Mouse (Mus musculus) ES-E14 (cell line): ENCODE results near the gene Ces3a. TPM values are rescaled to one million over a fixed set of nuclear protein-coding genes. Genes with fewer than 3 reads are reported as not detected.

Experiments
- DNase-seq: peaks from one replicate; pipeline ENCODE4 v3.0.0-alpha.2; 2013; ENCODE audit warnings: low read depth, low spot score
- H3K27ac ChIP-seq: 2 replicates; pipeline ENCODE4 v1.5.1; 2012; ENCODE audit warnings: low read depth, mild to moderate bottlenecking, low read length, moderate library complexity, mixed read lengths; ENCODE audit not compliant: poor library complexity, insufficient read depth, severe bottlenecking
- H3K36me3 ChIP-seq: 2 replicates; pipeline ENCODE4 v1.6.1; 2012; ENCODE audit warnings: mild to moderate bottlenecking, low read length, moderate library complexity, mixed read lengths; ENCODE audit not compliant: control insufficient read depth, poor library complexity, insufficient read depth, severe bottlenecking
- H3K4me1 ChIP-seq, 2 experiments: fragments of 150-350 bp in 1 of 2; sonication (generic) in 1 of 2; 2 replicates each; pipeline ENCODE4 v1.6.1; 2012; ENCODE audit warnings: low read length in 2 of 2, mild to moderate bottlenecking in 1 of 2, mixed read lengths in 1 of 2; ENCODE audit not compliant: control insufficient read depth in 2 of 2, insufficient read depth in 2 of 2, poor library complexity in 1 of 2
- H3K4me3 ChIP-seq, 2 experiments: fragments of 150-350 bp in 1 of 2; sonication (generic) in 1 of 2; 2 replicates each; pipeline ENCODE4 v1.5.1; 2012; ENCODE audit warnings: low read length in 2 of 2, low read depth in 1 of 2, mild to moderate bottlenecking in 1 of 2, mixed read lengths in 1 of 2; ENCODE audit not compliant: insufficient read depth in 1 of 2, poor library complexity in 1 of 2, severe bottlenecking in 1 of 2
- H3K9ac ChIP-seq: 2 replicates; pipeline ENCODE4 v1.6.1; 2012; ENCODE audit warnings: low read depth, mild to moderate bottlenecking, low read length, mixed read lengths; ENCODE audit not compliant: poor library complexity, insufficient read depth, severe bottlenecking
- H3K9me3 ChIP-seq: fragments of 150-350 bp; sonication (generic); 2 replicates; pipeline ENCODE4 v1.6.1; 2012; ENCODE audit warnings: low read depth, mild to moderate bottlenecking, low read length; ENCODE audit not compliant: control insufficient read depth, insufficient read depth
- CHD2 ChIP-seq: IDR thresholded peaks from 2 replicates; pipeline ENCODE4 v1.6.1; 2014; ENCODE audit warnings: mild to moderate bottlenecking, low read depth, low read length, inconsistent platforms
- HCFC1 ChIP-seq: IDR thresholded peaks from 2 replicates; pipeline ENCODE4 v1.6.1; 2012; ENCODE audit warnings: low read length, inconsistent platforms, borderline replicate concordance; ENCODE audit not compliant: insufficient read depth
- MAFK ChIP-seq: IDR thresholded peaks from 2 replicates; pipeline ENCODE4 v1.6.1; 2014; ENCODE audit warnings: mild to moderate bottlenecking, low read depth, low read length, inconsistent platforms; ENCODE audit not compliant: insufficient read depth
- ZC3H11A ChIP-seq: IDR thresholded peaks from 2 replicates; pipeline ENCODE4 v1.6.1; 2012; ENCODE audit warnings: low read depth, mild to moderate bottlenecking, inconsistent platforms, low read length, borderline replicate concordance
- ZNF384 ChIP-seq: IDR thresholded peaks from 2 replicates; pipeline ENCODE4 v1.6.1; 2012; ENCODE audit warnings: low read depth, low read length, inconsistent platforms
- in situ Hi-C, 2 experiments: fragments of 600-800 bp; cut with MboI; formaldehyde crosslinking; loops; one replicate each; pipeline ENCODE4 v1.15.1; 2025; ENCODE audit warnings: low sequenced_read_pairs in 2 of 2, inconsistent platforms in 1 of 2; ENCODE audit not compliant: unreplicated experiment in 2 of 2
- total RNA-seq: library from RNA; depleted of rRNA; stranded (reverse); fragments of 300-350 nt; gene quantifications from 2 replicates; pipeline ENCODE4 v1.2.3, GENCODE M21; 2012; rRNA removed

Ces3a gene
- total RNA-seq, 1 experiment: not detected

DNA sequence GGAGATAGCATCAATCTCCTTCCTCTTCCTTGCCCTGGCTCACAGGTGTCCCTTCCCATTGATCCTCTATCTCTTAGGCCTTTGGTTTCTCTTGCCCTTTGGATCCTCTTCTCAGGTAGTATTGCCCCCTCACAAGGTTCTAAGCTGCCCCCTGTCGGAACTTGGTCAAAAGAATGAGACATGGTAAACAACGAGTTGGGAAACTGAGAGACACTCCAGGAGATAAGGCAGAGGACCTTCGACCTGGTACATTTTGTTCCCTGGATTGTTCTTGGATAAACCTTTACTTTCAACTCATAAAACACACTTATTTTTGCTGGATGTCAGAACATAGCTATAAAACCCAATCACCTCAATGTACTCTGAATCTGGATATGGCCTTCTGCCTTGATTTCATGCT is 55.8 kb downstream of the Ces3a start:
- H3K36me3 ChIP-seq: no peaks in the 10 kb centered on the region
- in situ Hi-C loops: no loop called here
- no peak for TF ChIP-seq ZC3H11A
- TF ChIP-seq ZNF384: no peak
- no peak for TF ChIP-seq HCFC1
- no peak for TF ChIP-seq CHD2
- TF ChIP-seq MAFK: no peak
- 0 out of 4 replicates have a peak, but pooled peaks cover 0 to 2% of the 10 kb centered on the region in 2 experiments for H3K4me1 ChIP-seq
- no peak overlapping the region for H3K9ac ChIP-seq
- H3K9me3 ChIP-seq: no peaks in the 10 kb centered on the region
- H3K27ac ChIP-seq: no peak overlapping the region
- DNase-seq: no peak
- H3K4me3 ChIP-seq: no peak overlapping the region

Other genes with a start within 250 kb of the Ces3a start
- not detected in 2 replicates for gene Ces2b, start 217.0 kb upstream of the Ces3a start, total RNA-seq
- gene Ces2c, start 201.5 kb upstream of the Ces3a start, total RNA-seq: not detected in 2 replicates
- gene Ces2e, start 122.3 kb upstream of the Ces3a start, total RNA-seq: 0.62 and 0.63 TPM in 2 replicates
- not detected in 2 replicates for gene Ces2f, start 101.2 kb upstream of the Ces3a start, total RNA-seq
- 0.09 and 0.11 TPM in 2 replicates for gene Ces2g, start 86.9 kb upstream of the Ces3a start, total RNA-seq
- gene Ces2h, start 47.7 kb upstream of the Ces3a start, total RNA-seq: not detected in 2 replicates
- gene Ces3b, start 35.2 kb downstream of the Ces3a start, total RNA-seq: not detected in 2 replicates
- gene Ces4a, start 83.2 kb downstream of the Ces3a start, total RNA-seq: not detected in 2 replicates
- 36.2 and 47.0 TPM in 2 replicates for gene Cbfb, start 122.1 kb downstream of the Ces3a start, total RNA-seq
- 41.7 and 42.6 TPM in 2 replicates for gene D230025D16Rik, start 176.5 kb downstream of the Ces3a start, total RNA-seq
- 2.5 and 2.8 TPM in 2 replicates for gene B3gnt9, start 206.6 kb downstream of the Ces3a start, total RNA-seq
- 6.2 and 7.6 TPM in 2 replicates for gene Tradd, start 216.0 kb downstream of the Ces3a start, total RNA-seq
- 1.2 and 2.3 TPM in 2 replicates for gene Fbxl8, start 216.0 kb downstream of the Ces3a start, total RNA-seq
- 0.21 and 0.45 TPM in 2 replicates for gene Hsf4, start 221.2 kb downstream of the Ces3a start, total RNA-seq
- 0.85 and 1.0 TPM in 2 replicates for gene Nol3, start 227.5 kb downstream of the Ces3a start, total RNA-seq
- 3.9 and 4.2 TPM in 2 replicates for gene 4931428F04Rik, start 241.3 kb downstream of the Ces3a start, total RNA-seq
- gene Exoc3l, start 247.5 kb downstream of the Ces3a start, total RNA-seq: 22.0 and 33.5 TPM in 2 replicates
- 66.8 and 67.1 TPM in 2 replicates for gene E2f4, start 249.1 kb downstream of the Ces3a start, total RNA-seq